16 mouse cellular contexts compared by ENCODE assay signal in genomic region chr4:133265759-133266158, GRCm38 (mm10). TPM values are rescaled to one million over a fixed set of nuclear protein-coding genes. Genes with fewer than 3 reads are reported as not detected.
DNase-seq lines count a peak whose midpoint lies in the region; ATAC-seq and TF ChIP-seq lines count a peak whose summit lies in the region.
"Had no signal": no experiment of that assay in that cellular context is flagged by ENCODE, and none has a peak within 500 bp of the region (broad histone marks: within the 10 kb centered on the region; RNA-seq: fewer than 3 reads in every experiment).

No protein-coding gene starts in this region.

- ATAC-seq in lung, embryonic 14.5 days (ENCODE audit: insufficient read depth), result no peak
- ATAC-seq: forebrain, embryonic 16.5 days had no signal

- no peaks in the 10 kb centered on the region for H3K9me3 ChIP-seq in heart, embryonic 10.5 days
- H3K9me3 ChIP-seq in lung, embryonic 14.5 days (ENCODE audit: low read depth, low read length), result no peaks in the 10 kb centered on the region
- H3K9me3 ChIP-seq: embryonic facial prominence, embryonic 13.5 days; forebrain, embryonic 12.5 days; heart, embryonic 13.5 days had no signal

- no peak for TF ChIP-seq POLR2A in kidney, adult 2 months (IDR thresholded peaks at IDR 0.05; ENCODE audit: low read depth, low read length)
- TF ChIP-seq POLR2A in lung, adult 2 months (IDR thresholded peaks at IDR 0.05; ENCODE audit: borderline replicate concordance, extremely low read depth, low read depth, low read length), result no peak

- H3K4me1 ChIP-seq in heart, embryonic 10.5 days, result no peaks in the 10 kb centered on the region; the same call in 1 of the 2 replicates
- H3K4me1 ChIP-seq in kidney, adult 2 months (ENCODE audit: control insufficient read depth, insufficient read depth, low read length), result no peaks in the 10 kb centered on the region
- no peaks in the 10 kb centered on the region for H3K4me1 ChIP-seq in lung, embryonic 14.5 days (ENCODE audit: insufficient read depth)
- H3K4me1 ChIP-seq in lung, adult 2 months (ENCODE audit: control insufficient read depth, insufficient read depth, low read length), result 0 out of 2 replicates have a peak, but pooled peaks cover 2% of the 10 kb centered on the region
- peaks cover 26% of the 10 kb centered on the region for H3K4me1 ChIP-seq in brown adipose tissue, adult 24 weeks (ENCODE audit: control insufficient read depth, insufficient read depth, insufficient read length, low read length)
- H3K4me1 ChIP-seq: embryonic facial prominence, embryonic 13.5 days; forebrain, embryonic 12.5 days; heart, embryonic 13.5 days had no signal

- H3K4me2 ChIP-seq in lung, embryonic 14.5 days, result no peak overlapping the region
- H3K4me2 ChIP-seq: embryonic facial prominence, embryonic 13.5 days; forebrain, embryonic 12.5 days; heart, embryonic 13.5 days; hindbrain, embryonic 14.5 days had no signal

- H3K27ac ChIP-seq in heart, embryonic 10.5 days, result no peak overlapping the region
- H3K27ac ChIP-seq in kidney, adult 2 months (ENCODE audit: insufficient read depth, low read depth, low read length), result no peak overlapping the region
- H3K27ac ChIP-seq in lung, embryonic 14.5 days (ENCODE audit: low read depth), result no peak overlapping the region
- H3K27ac ChIP-seq in brown adipose tissue, adult 24 weeks (replicated peaks; ENCODE audit: low read depth, low read length), result peak overlapping the region; percentile 95
- H3K27ac ChIP-seq: embryonic facial prominence, embryonic 13.5 days; forebrain, embryonic 12.5 days; heart, embryonic 13.5 days; hindbrain, embryonic 10.5 days; hindbrain, embryonic 14.5 days had no signal

- DNase-seq in heart, adult 11 months, result peak; percentile 96
- DNase-seq in heart, embryonic 10.5 days (ENCODE audit: low spot score), result no peak
- DNase-seq in kidney, adult 2 months, result peak; percentile 42
- DNase-seq in kidney, adult 8-10 months, result no peak
- DNase-seq in lung, embryonic 14.5 days, result peak; percentile 12
- no peak for DNase-seq in lung, adult 2 months
- DNase-seq: cerebellum, adult 18-20 months; cerebellum, adult 9-11 months; cerebellum, postnatal 36 days had no signal

- peaks cover 76% of the 10 kb centered on the region for H3K36me3 ChIP-seq in heart, embryonic 10.5 days
- H3K36me3 ChIP-seq in kidney, adult 2 months (ENCODE audit: control insufficient read depth, insufficient read depth, low read length), result no peaks in the 10 kb centered on the region
- H3K36me3 ChIP-seq in lung, embryonic 14.5 days (ENCODE audit: insufficient read depth), result peaks cover 56% of the 10 kb centered on the region

- H3K27me3 ChIP-seq in heart, embryonic 10.5 days (ENCODE audit: insufficient read depth, poor library complexity, severe bottlenecking), result peaks cover 4% of the 10 kb centered on the region; the same call in 1 of the 2 replicates
- H3K27me3 ChIP-seq in kidney, adult 2 months (replicated peaks; ENCODE audit: control insufficient read depth, insufficient read depth, low read length), result no peaks in the 10 kb centered on the region
- no peaks in the 10 kb centered on the region for H3K27me3 ChIP-seq in lung, embryonic 14.5 days (ENCODE audit: insufficient read depth, low read length)
- H3K27me3 ChIP-seq: embryonic facial prominence, embryonic 13.5 days; forebrain, embryonic 12.5 days had no signal

- no peak overlapping the region for H3K4me3 ChIP-seq in heart, embryonic 10.5 days
- H3K4me3 ChIP-seq in kidney, adult 2 months (ENCODE audit: insufficient read depth, low read depth, low read length), result no peak overlapping the region
- no peak overlapping the region for H3K4me3 ChIP-seq in lung, embryonic 14.5 days (ENCODE audit: low read depth, low read length)
- no peak overlapping the region for H3K4me3 ChIP-seq in lung, adult 2 months (replicated peaks; ENCODE audit: extremely low read depth, low read depth, low read length)
- H3K4me3 ChIP-seq in brown adipose tissue, adult 24 weeks (ENCODE audit: insufficient read depth, low read depth, low read length), result no peak overlapping the region
- H3K4me3 ChIP-seq: embryonic facial prominence, embryonic 13.5 days; forebrain, embryonic 12.5 days; heart, embryonic 13.5 days; hindbrain, embryonic 10.5 days had no signal

- WGBS in heart, embryonic 10.5 days, result 89% methylated on average over 4 of the region's 4 CpGs
- WGBS in kidney, adult 2 months, result 74% methylated on average over 4 of the region's 4 CpGs
- WGBS in lung, embryonic 14.5 days, result 89% methylated on average over 4 of the region's 4 CpGs
- WGBS in lung, adult 2 months, result 75% methylated on average over 4 of the region's 4 CpGs

- TF ChIP-seq CTCF in kidney, adult 2 months (conservative IDR thresholded peaks at IDR 0.05; ENCODE audit: insufficient read depth, insufficient read length, low read depth, low read length), result no peak
- TF ChIP-seq CTCF in lung, embryonic 14.5 days (IDR thresholded peaks at IDR 0.05; ENCODE audit: low read depth), result no peak
- no peak for TF ChIP-seq CTCF in lung, adult 2 months (IDR thresholded peaks at IDR 0.05; ENCODE audit: insufficient read depth, low read length)

- H3K9ac ChIP-seq in lung, embryonic 14.5 days, result no peak overlapping the region
- H3K9ac ChIP-seq: embryonic facial prominence, embryonic 13.5 days; forebrain, embryonic 12.5 days; heart, embryonic 13.5 days; hindbrain, embryonic 14.5 days had no signal

RNA-seq across cellular contexts. Expression of gene Sytl1, which starts 2.8 kb away (rescaled TPM):
- polyA plus RNA-seq in heart, embryonic 10.5 days (2016; fragmentation: Nextera tagmentation; extraction: Ambion mirVana), result 0.28 and 0.60 TPM in 2 replicates
- 5.9 TPM in 2 replicates for polyA plus RNA-seq in kidney, adult 2 months (2012; rRNA removed)
- 0.73 and 0.84 TPM in 2 replicates for polyA plus RNA-seq in lung, embryonic 14.5 days (2014; fragmentation: Nextera tagmentation; extraction: Ambion mirVana)
- 7.4 and 23.0 TPM in 2 replicates for polyA plus RNA-seq in lung, adult 2 months (2012; rRNA removed)
- polyA plus RNA-seq in brown adipose tissue, adult 24 weeks (2012; ENCODE audit: insufficient read depth, insufficient read length, missing spikeins), result 2.4 and 3.2 TPM in 2 replicates

RNA-seq across cellular contexts. Expression of gene Tmem222, which starts 11.8 kb away (rescaled TPM):
- polyA plus RNA-seq in heart, embryonic 10.5 days (2016; fragmentation: Nextera tagmentation; extraction: Ambion mirVana), result 66.8 and 75.2 TPM in 2 replicates
- 70.6 and 80.4 TPM in 2 replicates for polyA plus RNA-seq in kidney, adult 2 months (2012; rRNA removed)
- 86.5 and 88.1 TPM in 2 replicates for polyA plus RNA-seq in lung, embryonic 14.5 days (2014; fragmentation: Nextera tagmentation; extraction: Ambion mirVana)
- 58.1 and 71.6 TPM in 2 replicates for polyA plus RNA-seq in lung, adult 2 months (2012; rRNA removed)
- polyA plus RNA-seq in brown adipose tissue, adult 24 weeks (2012; ENCODE audit: insufficient read depth, insufficient read length, missing spikeins), result 28.8 and 34.4 TPM in 2 replicates

RNA-seq across cellular contexts. Expression of gene Map3k6, which starts 25.1 kb away (rescaled TPM):
- polyA plus RNA-seq in heart, embryonic 10.5 days (2016; fragmentation: Nextera tagmentation; extraction: Ambion mirVana), result 2.5 and 3.4 TPM in 2 replicates
- polyA plus RNA-seq in kidney, adult 2 months (2012; rRNA removed), result 3.8 and 4.3 TPM in 2 replicates
- polyA plus RNA-seq in lung, embryonic 14.5 days (2014; fragmentation: Nextera tagmentation; extraction: Ambion mirVana), result 2.0 and 2.2 TPM in 2 replicates
- polyA plus RNA-seq in lung, adult 2 months (2012; rRNA removed), result 27.9 and 38.2 TPM in 2 replicates
- 8.1 and 8.3 TPM in 2 replicates for polyA plus RNA-seq in brown adipose tissue, adult 24 weeks (2012; ENCODE audit: insufficient read depth, insufficient read length, missing spikeins)

RNA-seq across cellular contexts. Expression of gene Gpr3, which starts 53.4 kb away (rescaled TPM):
- polyA plus RNA-seq in heart, embryonic 10.5 days (2016; fragmentation: Nextera tagmentation; extraction: Ambion mirVana), result 0.09 and 0.18 TPM in 2 replicates
- polyA plus RNA-seq in kidney, adult 2 months (2012; rRNA removed), result 0.39 and 0.53 TPM in 2 replicates
- 0.18 TPM in 1 of 2 replicates, not detected in the other for polyA plus RNA-seq in lung, embryonic 14.5 days (2014; fragmentation: Nextera tagmentation; extraction: Ambion mirVana)
- polyA plus RNA-seq in lung, adult 2 months (2012; rRNA removed), result 0.18 and 0.60 TPM in 2 replicates
- polyA plus RNA-seq in brown adipose tissue, adult 24 weeks (2012; ENCODE audit: insufficient read depth, insufficient read length, missing spikeins), result not detected in 2 replicates

RNA-seq across cellular contexts. Expression of gene Cd164l2, which starts 53.8 kb away (rescaled TPM):
- polyA plus RNA-seq in heart, embryonic 10.5 days (2016; fragmentation: Nextera tagmentation; extraction: Ambion mirVana), result 0.39 and 1.3 TPM in 2 replicates
- polyA plus RNA-seq in kidney, adult 2 months (2012; rRNA removed), result 15.3 and 17.7 TPM in 2 replicates
- polyA plus RNA-seq in lung, embryonic 14.5 days (2014; fragmentation: Nextera tagmentation; extraction: Ambion mirVana), result 5.0 and 7.4 TPM in 2 replicates
- polyA plus RNA-seq in lung, adult 2 months (2012; rRNA removed), result 2.8 and 4.3 TPM in 2 replicates
- 3.3 and 4.1 TPM in 2 replicates for polyA plus RNA-seq in brown adipose tissue, adult 24 weeks (2012; ENCODE audit: insufficient read depth, insufficient read length, missing spikeins)

Comparison
In these comparisons a context has a peak if more than half of its experiments do, and no peak if none do; other contexts are left out.
1. DNase-seq: peak in heart, adult 11 months (single experiment), kidney, adult 2 months (single experiment) and lung, embryonic 14.5 days (single experiment); none in heart, embryonic 10.5 days (single experiment), kidney, adult 8-10 months (0 of 2) and lung, adult 2 months (single experiment).